Mouse (Mus musculus): ENCODE data around the gene Lsp1. TPM values are rescaled to one million over a fixed set of nuclear protein-coding genes. Genes with fewer than 3 reads are reported as not detected.

The Lsp1 gene
- polyA plus RNA-seq, 1 experiment from 2014 or later = 49.6 TPM

DNA sequence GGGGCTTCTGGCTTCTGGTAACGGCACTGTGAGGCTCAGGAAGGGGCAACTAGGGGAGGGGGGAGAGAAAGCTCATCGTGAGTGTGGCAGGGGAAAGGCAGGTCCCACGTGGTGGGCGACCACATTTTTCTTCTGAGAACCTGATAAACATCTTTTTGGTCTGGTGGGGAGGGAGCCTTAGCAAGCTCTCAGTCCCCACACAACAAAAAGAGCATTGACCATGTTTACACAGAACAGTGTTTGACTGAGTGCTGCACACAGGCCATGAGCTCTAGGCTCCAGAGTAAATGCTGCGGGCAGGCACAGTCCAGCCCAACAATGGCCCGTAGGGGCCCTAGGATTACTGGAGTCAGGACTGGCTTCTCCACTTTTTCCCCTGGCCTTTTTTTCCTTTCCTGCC lies 78.2 kb downstream of the Lsp1 start:
- H3K9ac ChIP-seq = no peak overlapping the region

DNA sequence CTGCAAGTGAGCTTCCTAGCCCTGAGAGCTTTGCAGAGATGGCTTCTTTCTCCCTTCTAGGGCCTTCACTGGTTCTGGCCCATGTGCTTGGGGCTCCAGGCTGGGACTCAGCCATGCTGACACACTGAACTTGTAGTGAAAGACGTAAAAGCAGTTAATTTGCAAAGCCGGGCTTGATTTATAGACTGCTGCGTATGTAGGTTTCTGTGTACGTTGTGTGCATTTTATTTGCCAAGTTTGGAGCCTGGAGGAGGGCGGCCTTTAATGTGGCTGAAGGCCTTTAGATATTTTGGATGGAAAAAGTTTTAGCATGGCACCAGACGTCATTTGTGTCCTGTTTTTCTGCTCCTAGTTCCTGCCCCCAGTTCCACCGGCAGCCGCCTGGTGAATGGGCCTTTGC lies 79.2 kb downstream of the Lsp1 start:
- Histone ChIP-seq H3K4me3 (no peak overlapping the region), H3K27me3 (no peaks in the 10 kb centered on the region), H3K27ac (peak overlapping the region; percentile 75), H3K36me3 (peaks cover 4% of the 10 kb centered on the region; the same call in 1 of the 2 replicates), H3K9ac (no peak overlapping the region), H3K4me2 (no peak overlapping the region), H3K4me1 (replicated peaks) (peaks cover 44% of the 10 kb centered on the region), H3K9me3 (replicated peaks) (no peaks in the 10 kb centered on the region)
- WGBS = 56% methylated on average over 8 of the region's 8 CpGs
- no peak for ATAC-seq (replicated peaks; ENCODE audit: insufficient number of reproducible peaks, insufficient read depth, low FRiP score, low read depth)

More for the DNA sequence above, 78.2 kb downstream of the Lsp1 start:
- no peaks in the 10 kb centered on the region for H3K9me3 ChIP-seq (replicated peaks)
- H3K4me3 ChIP-seq = no peak overlapping the region
- no peak for ATAC-seq (replicated peaks; ENCODE audit: insufficient number of reproducible peaks, insufficient read depth, low FRiP score, low read depth)
- H3K4me1 ChIP-seq (replicated peaks) = peaks cover 55% of the 10 kb centered on the region
- H3K36me3 ChIP-seq = peaks cover 4% of the 10 kb centered on the region; the same call in 1 of the 2 replicates
- 28% methylated on average over 6 of the region's 6 CpGs for WGBS
- peak overlapping the region; percentile 75 for H3K27ac ChIP-seq
- H3K4me2 ChIP-seq = no peak overlapping the region
- H3K27me3 ChIP-seq = no peaks in the 10 kb centered on the region

DNA sequence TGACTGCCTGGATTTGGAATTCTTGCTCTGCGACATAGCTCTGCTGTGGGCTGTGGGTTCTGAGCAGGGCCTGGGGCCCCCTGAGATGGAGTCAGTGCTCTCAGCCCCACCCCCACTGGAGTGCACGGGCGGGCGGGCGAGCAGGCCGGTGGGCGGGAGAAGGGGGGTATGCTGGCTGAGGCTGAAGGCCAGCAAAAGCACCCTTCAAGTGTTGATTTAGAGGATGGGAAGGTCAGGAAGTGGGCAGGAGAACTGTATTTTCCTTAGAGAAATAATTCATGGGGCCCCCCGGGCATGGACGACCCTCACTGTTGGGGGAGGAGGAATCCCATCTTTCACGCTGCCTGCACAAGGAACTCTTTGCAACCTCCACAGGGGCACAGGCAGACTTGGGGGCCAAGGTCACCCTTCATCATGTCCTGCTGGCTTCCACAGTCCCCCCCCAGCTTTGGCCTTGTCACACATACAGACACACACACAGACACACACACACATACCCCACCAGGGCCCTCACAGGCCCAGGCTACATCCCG lies 82.2 kb downstream of the Lsp1 start:
- no peak overlapping the region for H3K4me2 ChIP-seq
- H3K36me3 ChIP-seq = no peaks in the 10 kb centered on the region
- peak overlapping the region; percentile 32; the same call in 1 of the 2 replicates for H3K9ac ChIP-seq
- no peaks in the 10 kb centered on the region for H3K9me3 ChIP-seq (replicated peaks)
- H3K27ac ChIP-seq = peak overlapping the region; percentile 39
- H3K4me1 ChIP-seq (replicated peaks) = peaks cover 34% of the 10 kb centered on the region
- no peaks in the 10 kb centered on the region for H3K27me3 ChIP-seq
- ATAC-seq (replicated peaks; ENCODE audit: insufficient number of reproducible peaks, insufficient read depth, low FRiP score, low read depth) = 0 out of 2 replicates have a peak, but pooled peaks have one; percentile 24
- H3K4me3 ChIP-seq = no peak overlapping the region
- 12% methylated on average over 11 of the region's 11 CpGs for WGBS

Other genes starting within 250 kb of the Lsp1 start
- not detected in 2 replicates for gene Gm7579, start 248.9 kb upstream of the Lsp1 start, polyA plus RNA-seq (2015; fragmentation: Nextera tagmentation; extraction: Ambion mirVana)
- gene Krtap5-5, start 230.8 kb upstream of the Lsp1 start, polyA plus RNA-seq (2015; fragmentation: Nextera tagmentation; extraction: Ambion mirVana) = not detected in 2 replicates
- not detected in 2 replicates for gene Gm40460, start 219.7 kb upstream of the Lsp1 start, polyA plus RNA-seq (2015; fragmentation: Nextera tagmentation; extraction: Ambion mirVana)
- not detected in 2 replicates for gene Gm2431, start 202.5 kb upstream of the Lsp1 start, polyA plus RNA-seq (2015; fragmentation: Nextera tagmentation; extraction: Ambion mirVana)
- not detected in 2 replicates for gene Gm4559, start 186.4 kb upstream of the Lsp1 start, polyA plus RNA-seq (2015; fragmentation: Nextera tagmentation; extraction: Ambion mirVana)
- gene Krtap5-1, start 163.7 kb upstream of the Lsp1 start, polyA plus RNA-seq (2015; fragmentation: Nextera tagmentation; extraction: Ambion mirVana) = not detected in 2 replicates
- gene Krtap5-4, start 157.3 kb upstream of the Lsp1 start, polyA plus RNA-seq (2015; fragmentation: Nextera tagmentation; extraction: Ambion mirVana) = not detected in 2 replicates
- gene Ifitm10, start 87.1 kb upstream of the Lsp1 start, polyA plus RNA-seq (2015; fragmentation: Nextera tagmentation; extraction: Ambion mirVana) = 4.7 and 5.5 TPM in 2 replicates
- 1.2 TPM in 1 of 2 replicates, not detected in the other for gene Gm49369, start 78.1 kb upstream of the Lsp1 start, polyA plus RNA-seq (2015; fragmentation: Nextera tagmentation; extraction: Ambion mirVana)
- 389 and 487 TPM in 2 replicates for gene Ctsd, start 72.8 kb upstream of the Lsp1 start, polyA plus RNA-seq (2015; fragmentation: Nextera tagmentation; extraction: Ambion mirVana)
- gene Syt8, start 26.0 kb upstream of the Lsp1 start, polyA plus RNA-seq (2015; fragmentation: Nextera tagmentation; extraction: Ambion mirVana) = 0.48 and 1.7 TPM in 2 replicates
- gene Tnni2, start 19.0 kb upstream of the Lsp1 start, polyA plus RNA-seq (2015; fragmentation: Nextera tagmentation; extraction: Ambion mirVana) = 16.8 and 16.9 TPM in 2 replicates
- gene Tnnt3, start 38.0 kb downstream of the Lsp1 start, polyA plus RNA-seq (2015; fragmentation: Nextera tagmentation; extraction: Ambion mirVana) = 4.6 and 4.8 TPM in 2 replicates
- 17.0 and 18.7 TPM in 2 replicates for gene Mrpl23, start 71.9 kb downstream of the Lsp1 start, polyA plus RNA-seq (2015; fragmentation: Nextera tagmentation; extraction: Ambion mirVana)
- 1,178 and 1,276 TPM in 2 replicates for gene Igf2, start 206.0 kb downstream of the Lsp1 start, polyA plus RNA-seq (2015; fragmentation: Nextera tagmentation; extraction: Ambion mirVana)
- gene Gm49394, start 209.1 kb downstream of the Lsp1 start, polyA plus RNA-seq (2015; fragmentation: Nextera tagmentation; extraction: Ambion mirVana) = not detected in 2 replicates

Data from heart, embryonic 15.5 days (tissue).